Mouse (Mus musculus) bone marrow macrophage, adult 2 months (primary cell): Measurements from ENCODE around the gene Ccdc152.

Experiments used
- CTCF ChIP-seq: IDR thresholded peaks from 2 replicates; pipeline ENCODE4 v1.5.1; 2012; ENCODE audit warnings: low read depth, mild to moderate bottlenecking, low read length, moderate library complexity
- POLR2A ChIP-seq: IDR thresholded peaks from 2 replicates; pipeline ENCODE4 v1.6.1; 2012; ENCODE audit warnings: mild to moderate bottlenecking, low read depth, low read length, borderline replicate concordance

DNA sequence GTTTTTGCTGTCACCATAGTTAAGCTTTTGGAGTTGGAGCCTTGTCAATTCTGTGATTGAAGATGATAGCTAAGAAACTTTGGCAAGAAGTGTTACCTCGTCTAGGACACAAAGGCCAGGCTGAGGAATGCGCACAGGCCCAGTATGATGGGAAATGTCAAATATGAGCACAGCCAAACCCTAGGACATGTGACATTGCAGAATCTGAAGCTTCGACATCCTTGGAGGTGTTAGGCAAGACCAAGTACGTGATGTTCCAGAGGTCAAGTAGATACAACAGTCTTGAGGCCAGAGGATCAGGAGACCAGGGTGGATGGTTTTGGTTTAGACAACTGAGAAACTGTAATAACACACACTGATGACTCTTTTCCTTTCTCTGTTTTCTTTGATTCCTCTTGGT, 43.0 kb downstream of the Ccdc152 start:
- TF ChIP-seq POLR2A, result no peak
- TF ChIP-seq CTCF, result no peak
